Mouse (Mus musculus) layer of hippocampus, postnatal 14 days (tissue): ENCODE results near the gene Polr2f. TPM values are rescaled to one million over a fixed set of nuclear protein-coding genes. Genes with fewer than 3 reads are reported as not detected.
A peak's percentile ranks its signal among the peaks of the same experiment; 100 is the strongest.

Source experiments
- DNase-seq, 2 experiments: peaks; one replicate each; pipeline ENCODE4 v3.0.0; 2021 to 2022; ENCODE audit warnings: low spot score in 2 of 2, mixed read lengths in 1 of 2
- total RNA-seq, 2 experiments: library from RNA; stranded (reverse); gene quantifications; 2 replicates each; pipeline ENCODE4 v1.2.3; 2021

Polr2f gene
- total RNA-seq, 2 experiments from 2014 or later: 114 to 125 TPM

DNA sequence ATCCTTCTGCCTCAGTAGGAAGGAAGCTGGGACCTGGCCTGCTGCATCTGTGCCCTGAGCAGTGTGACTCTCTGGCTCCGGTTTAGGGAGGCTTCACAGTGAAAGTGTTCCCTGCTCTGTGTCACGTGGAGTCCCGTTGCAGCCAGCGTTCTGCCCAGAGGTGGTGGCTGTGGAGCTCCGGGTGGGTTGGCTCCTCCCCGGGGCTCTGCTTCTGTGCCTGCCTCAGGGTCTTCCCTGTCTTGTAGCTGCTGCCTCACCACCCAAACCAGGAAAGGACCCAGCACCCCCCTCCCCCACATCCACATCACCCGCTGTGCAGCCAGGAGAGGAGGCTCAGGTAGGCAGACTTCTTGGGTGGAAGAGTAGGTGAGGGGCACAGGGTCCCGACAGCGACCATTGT is 21.3 kb upstream of the Polr2f start:
- no peak for DNase-seq

DNA sequence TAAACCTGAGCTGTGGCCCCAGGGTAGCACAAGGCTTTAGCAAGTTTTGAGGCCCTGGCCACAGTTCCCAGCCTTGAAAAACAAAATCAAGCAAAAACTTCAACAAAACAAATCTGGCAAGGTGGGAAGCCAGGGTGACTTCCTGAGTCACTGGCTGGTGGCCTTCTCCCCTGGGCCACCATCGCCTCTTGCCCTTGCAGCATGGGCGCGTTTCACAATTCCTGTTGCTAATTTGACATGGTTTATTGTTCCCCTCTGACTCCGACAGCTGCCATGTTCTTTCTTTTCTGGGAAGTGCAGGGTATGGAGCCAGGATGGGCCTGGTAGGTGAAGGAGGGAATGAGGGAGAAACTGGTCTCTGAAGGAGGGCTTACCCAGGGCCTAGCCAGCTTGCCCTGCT is 18.7 kb upstream of the Polr2f start:
- no peak for DNase-seq

DNA sequence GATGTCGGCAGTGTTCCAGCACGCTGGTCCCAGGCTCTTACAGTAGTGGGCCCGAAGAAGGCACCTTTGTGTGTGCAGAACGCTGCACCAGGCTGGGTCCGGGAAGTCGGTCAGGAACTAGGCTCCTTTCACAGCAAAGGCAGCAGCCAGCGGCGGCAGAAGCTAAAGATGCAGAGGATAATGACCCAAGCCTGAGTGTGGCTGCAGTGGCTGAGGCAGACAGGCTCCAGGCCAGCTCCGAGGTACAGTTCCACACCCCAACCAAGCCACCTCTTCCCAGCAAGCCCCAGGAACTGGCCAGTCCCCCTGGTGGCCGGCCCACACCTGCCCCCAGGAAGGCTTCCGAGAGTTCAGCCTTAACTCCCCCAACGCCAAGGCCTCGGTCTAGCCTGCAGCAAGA is 18.3 kb upstream of the Polr2f start:
- no peak for DNase-seq

DNA sequence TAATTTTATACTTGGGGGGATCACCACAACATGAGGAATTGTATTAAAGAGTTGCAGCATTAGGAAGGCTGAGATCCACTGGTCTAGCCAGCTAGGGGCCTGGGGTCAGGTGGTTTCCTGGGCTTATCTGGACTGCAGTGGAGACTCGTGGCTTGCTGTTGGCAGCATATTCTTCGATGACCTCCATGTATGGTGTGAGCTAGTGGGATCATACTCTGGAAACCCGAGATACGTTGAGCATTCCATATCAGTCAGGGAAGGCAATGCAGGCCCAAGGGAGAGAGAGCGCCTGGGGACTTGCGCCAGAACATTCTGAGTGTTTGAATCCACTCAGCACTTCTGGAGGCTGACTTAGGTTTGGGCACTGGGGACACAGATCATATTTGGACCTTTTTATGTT is 17.1 kb upstream of the Polr2f start:
- DNase-seq: no peak

DNA sequence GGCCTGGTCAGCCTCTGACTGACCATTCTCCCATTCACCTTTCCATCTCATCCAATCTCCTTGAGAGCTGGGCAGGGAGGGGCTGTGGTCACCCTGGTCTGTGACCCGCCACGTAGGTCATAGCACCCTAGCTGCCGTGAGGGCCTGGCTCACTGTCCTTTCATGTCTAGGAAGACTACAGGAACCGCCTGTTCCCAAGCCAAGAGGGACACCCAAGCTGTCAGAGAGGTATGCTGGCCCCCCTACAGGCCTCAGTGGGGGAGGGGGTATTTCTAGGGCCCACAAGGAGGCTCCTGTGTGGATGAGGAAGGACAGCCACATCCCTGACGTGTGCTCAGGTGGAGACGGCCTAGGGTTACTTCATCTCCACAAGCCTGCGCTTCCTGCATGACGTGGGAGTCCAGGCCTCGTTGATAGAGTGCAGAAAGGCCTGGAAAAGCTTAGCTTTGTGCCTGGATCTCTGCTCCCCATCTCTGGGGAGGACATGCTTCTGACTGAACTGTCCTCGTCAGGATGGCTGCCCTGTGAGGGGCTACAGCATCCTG is 16.4 kb upstream of the Polr2f start:
- DNase-seq: no peak

DNA sequence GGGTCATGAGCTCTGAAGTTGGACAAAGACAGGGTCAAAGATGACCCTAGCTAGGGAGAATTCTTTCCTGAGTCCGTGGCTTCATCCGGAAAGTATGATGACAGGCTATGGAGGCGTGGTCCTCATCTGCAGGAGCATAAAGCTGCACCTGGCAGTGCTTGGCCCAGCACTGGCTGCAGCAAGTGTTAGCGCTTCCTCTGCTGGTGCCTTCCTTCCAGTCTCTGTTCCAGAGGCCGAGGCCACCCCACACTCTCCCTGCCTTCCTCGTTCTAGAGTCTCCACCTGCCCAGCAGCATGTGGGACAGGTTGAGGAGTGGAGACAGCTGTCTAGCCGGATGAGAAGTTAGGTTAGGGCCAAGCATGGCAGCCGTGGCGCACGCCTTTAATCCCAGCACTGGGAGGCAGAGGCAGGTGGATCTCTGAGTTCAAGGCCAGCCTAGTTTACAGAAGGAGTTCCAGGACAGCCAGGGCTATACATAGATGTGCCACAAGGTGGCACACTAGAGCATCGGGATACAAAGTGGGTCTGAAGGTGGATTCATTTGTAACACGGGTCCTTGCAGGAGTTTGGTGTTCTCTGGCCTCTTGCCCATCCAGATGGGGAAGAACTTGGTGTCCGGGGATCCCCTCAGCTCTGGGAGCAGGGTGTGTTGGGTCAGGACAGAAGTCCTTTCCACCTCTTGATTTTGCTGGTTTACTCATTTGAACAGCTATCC is 14.4 kb upstream of the Polr2f start:
- peak in 1 of 2 experiments; percentile 44 for DNase-seq

DNA sequence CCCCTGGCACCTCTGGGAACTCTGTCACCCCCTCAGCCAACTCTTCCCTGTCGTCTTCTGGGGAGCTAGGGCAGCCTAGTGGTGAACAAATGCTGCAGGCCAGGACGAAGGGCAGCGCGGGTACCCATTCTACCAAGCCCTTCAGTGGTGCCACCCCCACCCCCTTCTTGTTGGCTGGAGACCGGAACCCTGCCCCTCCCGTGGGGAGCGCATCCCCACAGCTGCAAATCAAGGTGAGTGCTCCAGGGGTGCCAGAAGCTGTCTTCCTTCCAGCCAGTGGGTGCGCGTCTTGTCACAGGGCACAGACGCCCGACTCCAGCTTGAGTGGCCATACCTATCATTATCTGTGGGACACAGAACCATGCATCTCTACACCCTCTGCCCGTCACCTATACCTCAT is 13.7 kb upstream of the Polr2f start:
- DNase-seq: no peak

DNA sequence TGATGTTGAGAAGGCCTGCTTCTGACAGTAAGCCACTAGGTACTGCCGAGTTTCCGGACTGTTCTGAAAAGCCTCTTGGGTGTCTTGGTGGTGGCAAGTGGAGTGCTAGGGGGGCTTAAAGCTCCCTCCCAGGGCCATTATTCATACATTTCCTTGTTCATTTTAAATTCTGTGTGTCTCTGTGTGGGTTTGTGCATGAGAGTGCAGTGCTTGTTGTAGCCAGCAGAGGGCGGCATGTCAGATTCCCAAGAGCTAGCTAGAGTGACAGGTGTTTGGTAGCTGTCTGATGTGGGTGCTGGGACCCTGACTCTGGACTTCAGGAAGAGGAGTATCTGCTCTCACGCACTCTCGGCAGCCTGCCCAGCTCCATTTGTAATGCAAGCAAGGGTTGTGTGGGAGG is 12.6 kb upstream of the Polr2f start:
- no peak for DNase-seq

DNA sequence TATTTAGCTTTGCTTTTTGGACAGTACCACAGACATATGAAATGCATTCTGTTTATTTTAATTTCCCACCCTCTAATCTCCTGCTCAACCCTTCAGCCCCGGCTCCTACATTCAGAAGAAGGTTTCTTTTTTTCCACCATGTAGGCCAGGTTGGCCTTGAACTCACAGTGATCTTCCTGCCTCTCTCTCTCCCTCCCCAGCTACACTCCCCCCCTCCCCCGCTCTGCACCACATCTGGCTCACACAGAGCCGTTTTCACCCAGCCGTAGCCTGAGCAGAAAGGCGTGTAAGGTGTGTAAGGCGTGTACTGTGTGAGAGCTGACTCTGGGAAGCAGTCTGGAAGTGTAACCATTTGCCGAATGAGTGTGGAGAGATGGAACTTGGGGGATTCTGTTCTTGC is 11.5 kb upstream of the Polr2f start:
- no peak for DNase-seq

DNA sequence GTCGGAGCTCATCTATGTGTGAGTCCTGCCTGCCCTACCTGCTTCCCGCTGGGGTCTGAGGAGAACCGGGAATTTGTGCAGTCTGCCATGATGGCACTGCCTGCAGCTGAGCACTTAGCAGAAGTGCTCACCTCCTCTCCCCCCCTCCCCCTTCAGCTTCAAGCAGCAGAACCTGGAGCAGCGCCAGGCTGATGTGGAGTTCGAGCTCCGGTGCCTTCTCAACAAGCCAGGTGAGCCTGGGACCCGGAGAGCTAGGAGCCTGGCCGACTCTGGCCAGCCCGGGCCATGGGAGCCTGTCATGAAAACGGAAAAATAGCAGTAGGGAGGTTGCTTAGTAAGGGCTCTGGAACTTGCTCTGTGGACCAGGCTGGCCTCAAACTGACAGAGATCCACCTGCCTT is 10.0 kb upstream of the Polr2f start:
- no peak for DNase-seq

DNA sequence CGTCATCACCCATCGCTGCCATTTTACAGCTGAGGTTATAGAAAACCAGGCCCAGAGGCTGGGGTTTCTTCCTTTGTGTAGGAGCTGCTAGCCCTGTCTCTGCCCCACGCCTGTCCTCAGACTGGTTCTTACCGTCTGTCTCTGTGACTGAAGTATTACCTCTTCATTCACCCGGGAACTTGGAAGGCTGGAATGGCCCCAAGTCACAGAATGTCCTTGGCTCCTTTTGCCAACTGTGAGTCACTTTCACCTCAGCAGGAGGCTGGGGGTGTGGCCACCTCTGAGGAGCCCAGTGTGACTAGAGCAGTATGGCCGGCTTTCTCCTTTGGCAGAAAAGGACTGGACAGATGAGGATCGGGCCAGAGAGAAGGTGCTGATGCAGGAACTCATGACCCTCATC is 9.4 kb upstream of the Polr2f start:
- DNase-seq: peak in 1 of 2 experiments; percentile 52

DNA sequence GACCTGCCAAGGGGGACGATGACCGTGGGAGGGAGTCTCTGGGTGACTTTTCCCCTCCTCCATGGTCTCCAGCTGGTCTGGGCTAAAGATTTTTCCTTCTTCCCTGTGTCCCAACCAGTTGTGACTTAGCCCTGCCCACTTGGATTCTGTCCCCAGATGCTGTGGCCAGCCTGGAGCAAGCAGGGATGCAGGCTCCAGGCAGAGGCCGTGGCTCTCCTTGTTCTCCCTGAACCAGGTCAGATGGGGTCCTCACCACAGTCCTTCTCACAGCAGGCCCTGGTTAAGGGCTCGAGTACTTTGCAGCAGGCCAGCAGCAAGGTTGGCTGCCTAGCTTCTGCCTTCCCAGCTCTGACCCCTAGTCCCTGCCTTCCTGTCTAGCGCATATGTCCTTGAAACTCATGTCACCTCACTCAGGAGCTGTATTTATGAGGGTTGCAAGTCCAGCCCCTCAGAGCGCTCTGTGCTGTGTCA is 7.6 kb upstream of the Polr2f start:
- no peak for DNase-seq

DNA sequence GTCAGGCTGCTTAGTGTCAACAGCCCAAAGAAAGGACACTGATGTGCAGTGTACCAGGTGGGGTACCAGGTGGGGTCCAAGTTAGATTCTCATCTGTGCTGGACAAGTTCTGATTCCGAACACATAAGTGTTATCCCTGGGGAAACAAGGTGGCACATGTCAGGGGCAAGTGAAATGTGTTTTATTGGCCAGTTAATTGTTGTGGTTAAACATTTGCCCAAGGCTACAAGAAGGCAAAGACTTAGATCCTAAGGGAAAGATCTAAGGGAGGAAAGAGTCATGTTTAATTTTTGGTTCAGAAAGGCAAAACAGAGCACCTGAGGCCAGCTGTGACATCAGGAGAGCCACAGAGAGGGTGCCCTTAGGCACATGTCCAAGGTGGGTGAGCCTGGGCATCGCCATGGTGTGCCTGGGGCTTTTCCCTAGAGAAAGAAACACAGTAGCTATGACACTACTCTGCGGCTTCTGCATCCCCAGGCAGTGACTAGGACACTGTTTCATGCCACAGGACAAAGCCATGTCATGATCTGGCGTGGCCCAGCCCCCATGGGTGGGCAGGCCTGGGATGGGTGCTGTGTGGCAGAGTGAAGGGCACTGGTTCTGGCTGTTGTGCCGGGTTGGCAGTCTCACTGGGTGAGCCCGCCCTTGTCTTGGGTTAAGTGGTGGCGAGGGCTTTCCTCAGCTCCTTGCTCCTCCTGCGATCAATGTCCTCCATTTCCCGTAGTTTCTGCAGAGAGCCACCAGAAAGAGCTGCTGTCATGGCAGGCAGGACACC is 6.1 kb upstream of the Polr2f start:
- DNase-seq: no peak

DNA sequence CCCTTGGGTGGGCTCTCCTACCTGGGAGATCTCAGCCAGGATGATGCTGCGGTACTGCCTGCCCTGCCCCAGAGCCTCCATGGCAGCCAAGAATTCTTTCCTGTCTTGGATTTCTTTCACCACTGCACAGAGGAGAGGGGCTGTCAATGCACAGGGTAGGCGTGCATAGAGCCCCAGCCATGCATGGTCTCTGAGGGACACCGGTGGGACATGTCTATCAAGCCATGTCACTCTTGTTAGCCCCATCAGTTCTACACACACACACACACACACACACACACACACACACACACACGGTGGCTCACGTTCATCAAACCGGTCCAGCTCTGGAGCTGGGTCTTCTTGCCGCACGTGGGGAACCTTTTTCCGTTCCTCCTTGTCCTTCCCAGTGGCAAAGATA is 5.5 kb upstream of the Polr2f start:
- no peak for DNase-seq

DNA sequence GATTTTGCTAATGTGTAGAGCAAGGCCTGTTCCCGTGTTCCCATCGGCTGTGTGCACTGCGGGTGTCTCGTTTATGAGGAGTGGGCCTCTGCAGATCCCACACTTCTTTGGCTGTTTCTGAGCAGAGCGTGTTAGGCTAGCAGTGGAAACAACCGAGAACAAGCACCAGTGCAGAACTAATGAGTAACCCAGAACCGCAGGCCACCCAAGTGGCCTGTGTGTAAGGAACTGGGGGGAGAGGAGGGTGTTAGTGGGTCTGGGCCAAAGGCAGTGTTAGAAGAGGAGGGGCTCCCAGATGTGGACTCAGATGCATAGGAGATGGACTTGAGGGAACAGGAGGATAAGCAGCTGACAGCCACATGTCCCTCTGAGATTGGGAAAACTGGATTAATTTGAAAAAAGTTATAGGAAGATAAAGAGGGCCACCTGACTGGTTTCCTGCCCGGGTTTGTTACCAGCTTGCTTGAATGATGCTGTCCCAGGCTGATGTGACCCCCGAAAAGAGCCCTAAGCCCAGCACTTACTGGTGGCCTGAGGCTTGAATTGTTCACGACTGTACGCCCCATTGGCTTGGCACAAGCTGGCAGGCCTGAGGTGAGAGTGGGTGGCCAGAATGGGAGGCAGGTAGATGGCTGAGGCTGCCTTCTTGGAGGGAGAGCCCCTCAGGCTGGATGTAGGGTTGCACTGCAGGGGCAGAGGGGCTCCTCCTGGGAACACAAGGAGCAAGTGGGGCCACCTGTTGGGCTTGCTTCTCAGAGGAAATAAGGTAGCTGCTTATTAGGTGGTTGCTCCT is 4.8 kb upstream of the Polr2f start:
- DNase-seq: no peak

DNA sequence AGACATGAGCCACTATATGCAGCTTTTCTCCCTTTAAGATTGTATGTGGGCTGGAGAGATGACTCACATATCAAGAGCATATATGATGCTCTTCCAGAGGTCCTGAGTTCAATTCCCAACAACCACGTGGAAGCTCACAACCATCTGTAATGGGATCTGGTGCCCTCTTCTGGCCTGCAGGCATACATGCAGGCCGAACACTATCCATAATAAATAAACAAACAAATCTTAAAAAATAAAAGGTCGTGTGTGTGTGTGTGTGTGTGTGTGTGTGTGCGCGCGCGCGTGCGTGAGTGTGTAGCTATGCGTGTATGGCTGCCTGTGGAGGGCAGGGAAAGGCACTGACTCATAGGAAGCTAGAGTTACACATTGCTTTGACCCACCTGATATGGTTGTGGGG is 1.2 kb upstream of the Polr2f start:
- DNase-seq: no peak

DNA sequence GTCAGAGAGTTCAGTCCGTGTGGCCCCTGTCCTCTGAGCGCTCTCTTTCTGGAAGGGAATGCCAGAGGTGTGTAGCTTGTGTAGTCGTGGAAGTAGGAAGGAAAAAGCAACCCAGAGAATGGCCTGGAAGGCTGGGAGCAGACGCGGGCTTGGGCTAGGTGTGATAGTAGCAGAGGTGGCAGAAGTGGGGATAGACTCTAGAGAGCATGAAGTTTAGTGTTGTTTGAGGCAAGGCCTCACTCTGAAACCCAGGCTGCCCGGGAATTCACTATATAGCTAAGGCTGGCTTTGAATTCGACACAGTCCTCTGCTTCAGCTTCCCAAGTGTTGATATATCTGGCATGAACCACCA is 733 bp downstream of the Polr2f start:
- DNase-seq: no peak

DNA sequence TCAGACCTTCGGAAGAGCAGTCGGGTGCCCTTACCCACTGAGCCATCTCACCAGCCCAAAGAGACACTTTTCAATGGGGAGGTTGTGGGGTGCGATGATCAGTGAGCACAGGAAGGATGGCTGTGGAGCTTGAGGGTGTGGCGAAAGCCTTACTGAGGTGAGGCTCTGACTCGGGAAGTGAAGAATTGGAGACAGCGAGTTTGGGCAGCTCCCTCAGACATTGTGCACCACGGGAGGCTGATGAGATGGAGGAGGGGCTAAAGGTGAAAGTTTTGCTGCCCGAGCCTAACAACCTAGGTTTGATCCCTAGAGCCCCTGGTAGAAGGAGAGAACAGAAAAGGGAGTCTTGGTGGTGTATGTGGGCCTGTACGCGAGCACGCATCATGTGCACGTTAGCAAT is 2.5 kb downstream of the Polr2f start:
- DNase-seq: no peak

DNA sequence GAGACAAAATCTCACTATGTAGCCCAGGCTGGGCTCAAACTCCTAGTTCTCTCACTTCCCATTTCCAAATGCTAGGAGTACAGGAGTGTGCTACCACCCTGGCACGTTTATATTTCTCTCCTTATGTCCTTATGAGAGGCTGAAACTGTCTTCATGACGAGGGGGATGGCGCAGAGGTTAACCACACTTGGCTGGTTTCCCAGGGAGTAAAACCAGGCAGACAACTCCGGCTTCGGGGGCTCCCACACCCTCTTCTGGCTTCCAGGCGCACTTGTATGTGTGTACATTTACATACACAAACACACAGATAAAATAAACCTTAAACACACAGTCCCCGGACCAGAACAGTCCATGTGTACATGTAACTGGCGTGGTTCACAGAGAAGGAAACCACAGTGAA is 3.2 kb downstream of the Polr2f start:
- no peak for DNase-seq

DNA sequence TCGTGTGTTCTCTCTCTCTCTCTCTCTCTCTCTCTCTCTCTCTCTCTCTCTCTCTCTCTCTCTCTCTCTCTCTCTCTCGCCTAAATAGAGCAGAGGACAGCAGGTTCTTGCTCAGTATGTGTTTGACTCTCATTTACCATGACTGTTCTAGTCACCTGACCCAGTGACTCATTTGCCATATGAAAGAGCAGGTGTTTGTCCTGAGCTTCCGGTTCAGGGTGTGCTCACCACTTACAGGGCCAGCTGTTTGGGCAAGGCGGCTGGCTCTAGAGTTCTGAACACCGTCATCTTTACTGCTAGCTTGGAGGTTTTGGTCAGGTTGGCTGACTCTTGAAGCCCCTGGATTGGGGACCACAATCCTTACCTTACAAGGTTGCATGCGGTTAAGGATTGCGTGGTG is 4.7 kb downstream of the Polr2f start:
- DNase-seq: no peak

DNA sequence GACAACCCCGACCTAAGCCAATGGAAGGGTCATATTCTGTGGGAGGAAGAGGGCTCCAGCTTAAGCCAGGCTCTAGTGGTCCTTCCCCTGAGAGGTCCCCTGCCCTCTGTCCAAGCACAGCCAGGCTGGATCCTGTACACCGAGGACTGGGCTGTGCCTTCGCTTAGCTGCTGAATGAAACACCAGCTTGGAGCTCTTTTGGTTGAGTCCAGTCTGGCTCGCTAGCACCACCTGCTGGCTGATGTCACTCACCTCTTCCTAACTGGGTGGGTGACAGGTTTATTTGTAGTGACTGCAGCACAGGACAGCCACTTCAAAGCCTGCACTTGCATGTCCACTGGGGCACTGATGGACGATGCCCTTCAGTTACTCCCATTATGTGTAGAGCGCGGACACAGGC is 7.7 kb downstream of the Polr2f start:
- DNase-seq: peak; percentile 76 to 83

DNA sequence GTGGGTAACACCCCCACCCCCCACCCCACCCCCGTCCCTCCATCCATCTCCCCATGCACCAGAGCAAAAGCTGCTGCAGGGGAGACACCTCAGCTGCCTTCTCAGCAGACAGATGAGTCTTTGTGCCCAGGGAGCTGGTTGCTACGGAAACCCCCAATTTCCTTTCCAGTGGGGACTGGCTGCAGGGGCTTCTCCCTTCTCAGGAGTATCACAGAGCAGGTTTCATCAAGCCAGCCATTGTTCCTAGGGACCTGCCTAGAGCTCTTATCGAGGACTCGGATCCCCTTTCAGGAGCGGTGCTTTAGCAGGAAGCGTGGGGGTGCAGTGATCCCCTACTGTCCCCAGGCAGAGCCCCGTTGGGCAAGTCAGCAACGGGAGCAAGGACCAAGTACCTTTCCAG is 11.1 kb downstream of the Polr2f start:
- peak in 1 of 2 experiments; percentile 33 for DNase-seq
